Mouse (Mus musculus) spleen, postnatal 14 days (tissue): ENCODE measurements at regions not wholly inside any gene's neighbourhood (a gene's known extent, or its start where the extent isn't known, plus 50 kb on each side); places are given as distances from the start of the nearest gene placed in this dataset.

Source experiments
- DNase-seq, 2 experiments: peaks; one replicate each; pipeline ENCODE4 v3.0.0; 2021 to 2022; ENCODE audit warnings: low spot score in 2 of 2

DNA sequence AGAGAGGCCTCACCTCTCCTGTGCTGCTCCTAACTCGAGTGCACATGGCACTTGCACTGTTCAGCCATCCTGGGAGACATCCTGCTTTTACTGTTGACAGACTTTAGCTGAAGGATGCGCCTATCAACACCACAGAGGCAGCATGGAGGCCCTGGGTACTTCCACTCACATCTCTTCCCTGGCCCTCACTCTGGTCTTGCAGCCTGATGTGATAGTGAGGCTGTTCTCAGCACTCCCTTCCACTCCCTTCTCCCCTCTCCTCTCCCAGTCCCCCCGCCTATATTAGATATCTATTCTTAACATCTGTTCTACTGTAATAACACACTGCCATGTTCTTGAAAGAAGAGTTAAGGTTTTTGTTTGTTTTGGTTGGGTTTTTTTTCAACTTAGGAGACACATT, 50.2 kb upstream of the Bod1 start:
- DNase-seq = no peak

DNA sequence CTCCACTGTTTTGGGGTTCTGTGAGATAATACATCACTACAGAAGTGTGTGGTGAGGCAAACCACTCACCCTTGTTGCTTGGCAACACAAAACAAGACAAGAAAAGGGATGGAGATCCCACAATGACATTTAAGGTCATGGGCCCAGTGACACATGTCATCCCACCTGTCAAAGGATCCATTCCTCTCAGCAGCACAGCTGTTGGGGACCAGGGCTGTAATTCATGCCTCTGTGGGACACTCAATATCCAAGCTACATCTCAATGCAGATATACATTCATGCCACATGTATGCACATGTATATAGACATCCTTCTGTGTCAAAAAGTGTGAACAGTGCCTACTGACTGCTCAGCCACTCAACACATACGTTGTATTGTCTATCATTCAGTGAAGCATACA, 52.8 kb upstream of the Bod1 start:
- DNase-seq = no peak

DNA sequence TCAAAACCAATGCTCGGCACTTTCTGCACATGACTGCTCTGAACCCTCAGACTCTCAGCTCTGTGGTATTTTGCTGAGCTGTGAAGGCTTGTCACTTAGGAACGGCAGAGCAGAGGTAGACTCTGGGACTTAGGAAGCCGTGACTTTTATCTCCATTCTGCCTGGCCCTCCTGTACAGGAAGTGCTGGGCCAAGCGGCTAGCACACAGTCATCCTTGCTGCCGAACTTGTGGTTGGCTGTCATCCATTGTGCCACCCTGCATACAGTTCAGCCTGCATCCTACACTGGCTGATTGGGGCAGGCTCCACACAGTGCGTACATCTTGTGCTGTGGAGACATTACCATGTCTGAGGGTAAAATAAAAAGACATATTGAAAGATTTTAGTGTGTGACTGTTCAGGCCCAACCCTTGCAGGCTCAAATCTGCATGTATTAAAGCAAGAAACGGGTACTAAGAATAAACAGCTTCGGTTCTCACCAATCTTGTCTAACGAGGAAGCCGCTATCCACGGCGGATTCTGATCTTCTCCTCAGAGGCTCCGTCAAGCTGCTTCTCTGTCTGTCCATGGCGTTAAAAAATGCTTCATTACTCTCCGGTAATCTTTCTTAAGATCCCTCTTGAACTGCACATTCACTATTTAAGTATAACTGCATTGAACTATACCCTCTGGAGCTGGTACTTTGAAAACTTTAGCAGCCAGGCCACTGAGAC, 54.4 kb upstream of the Bod1 start:
- DNase-seq = no peak

DNA sequence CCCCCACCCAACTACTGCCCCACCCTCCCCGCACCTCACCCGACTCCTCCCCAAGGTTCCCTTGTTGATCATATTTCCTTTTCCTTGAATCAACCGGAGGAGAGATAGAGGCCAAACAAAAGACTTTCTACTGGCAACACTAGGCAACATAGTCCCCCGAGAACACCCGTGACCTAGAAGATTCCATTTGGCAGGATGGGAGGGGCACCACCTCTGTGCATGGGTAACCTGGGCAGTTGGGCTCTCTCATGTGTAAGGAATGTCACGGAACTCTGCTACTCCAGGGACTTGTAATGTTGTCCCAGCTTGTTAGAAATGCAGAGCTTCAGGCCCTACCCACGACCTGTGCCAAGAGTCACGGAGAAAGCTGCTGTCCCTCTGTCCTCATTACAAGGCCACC, 55.6 kb upstream of the Bod1 start:
- DNase-seq = no peak

DNA sequence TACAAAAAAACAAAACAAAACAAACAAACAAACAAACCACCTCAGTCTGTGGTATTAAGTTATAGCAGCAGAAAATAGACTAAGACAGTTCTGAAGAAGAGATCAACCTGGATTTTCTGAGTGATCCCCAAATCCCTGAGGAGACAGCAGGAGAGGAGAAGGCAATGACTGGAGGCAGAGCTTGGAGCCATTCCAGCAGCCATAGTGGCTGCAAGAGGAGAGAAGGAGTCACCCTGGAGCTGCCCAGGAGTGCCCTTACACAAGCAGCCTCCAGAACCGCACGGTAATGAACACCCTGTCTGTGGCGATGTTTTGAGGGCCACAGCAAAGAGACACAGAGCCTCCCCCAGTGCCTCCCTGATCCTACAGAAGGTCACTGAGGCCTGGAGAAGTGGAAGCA, 58.0 kb upstream of the Bod1 start:
- no peak for DNase-seq

DNA sequence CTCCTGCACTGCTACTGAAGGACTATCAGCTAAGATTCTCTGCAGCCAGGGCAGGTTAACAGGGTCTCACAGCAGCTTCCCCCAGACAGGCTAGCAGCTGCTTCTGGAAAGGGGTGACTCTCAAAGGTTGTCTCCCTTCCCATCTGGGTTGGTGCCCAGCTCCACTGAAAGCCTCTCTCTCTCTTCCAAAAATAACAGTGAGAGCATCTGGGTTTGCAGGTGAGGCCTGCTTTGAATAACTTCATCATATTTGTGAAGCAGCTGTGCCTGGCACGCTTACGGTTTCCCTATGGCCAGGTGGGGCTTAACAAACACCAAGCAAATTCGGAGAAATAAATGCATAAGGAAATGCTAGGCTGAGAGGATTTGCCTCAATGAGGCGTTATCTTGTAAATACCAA, 58.5 kb upstream of the Bod1 start:
- no peak for DNase-seq

DNA sequence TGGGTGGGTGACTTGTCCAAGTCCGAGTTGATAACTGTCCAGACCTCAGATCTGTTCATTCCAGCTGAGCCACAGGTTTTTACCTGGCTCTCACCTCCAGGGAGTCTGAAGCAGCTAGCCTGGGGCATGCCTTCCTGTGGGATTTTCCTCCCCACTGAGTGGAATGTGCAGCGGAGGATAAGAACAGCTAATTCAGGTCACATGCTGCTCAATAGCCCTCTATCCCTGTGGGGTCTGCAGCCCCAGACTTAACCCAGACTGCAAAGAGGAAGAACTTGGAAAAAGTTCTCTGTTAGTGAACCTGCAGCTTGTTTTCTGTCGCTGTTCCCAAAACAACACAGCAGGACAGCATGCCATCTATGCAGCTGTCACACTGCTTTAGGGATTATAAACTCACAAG, 59.0 kb upstream of the Bod1 start:
- DNase-seq = no peak

DNA sequence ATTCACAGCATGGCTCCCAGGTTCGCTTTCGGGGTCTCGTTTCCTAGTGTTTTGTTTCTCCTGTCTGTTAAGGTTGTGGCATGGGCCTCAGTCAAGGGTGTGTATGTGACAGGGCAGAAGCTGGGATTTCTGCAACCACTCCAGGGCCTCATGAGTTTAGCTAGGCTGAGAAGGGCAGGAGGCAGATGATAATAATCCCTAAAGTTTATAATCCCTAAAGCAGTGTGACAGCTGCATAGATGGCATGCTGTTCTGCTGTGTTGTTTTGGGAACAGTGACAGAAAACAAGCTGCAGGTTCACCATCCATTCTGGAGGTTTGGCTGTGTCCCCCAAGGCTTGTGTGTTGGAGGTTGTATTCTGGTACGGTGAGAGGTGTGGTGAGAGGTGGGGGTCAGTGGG, 59.8 kb upstream of the Bod1 start:
- no peak for DNase-seq

DNA sequence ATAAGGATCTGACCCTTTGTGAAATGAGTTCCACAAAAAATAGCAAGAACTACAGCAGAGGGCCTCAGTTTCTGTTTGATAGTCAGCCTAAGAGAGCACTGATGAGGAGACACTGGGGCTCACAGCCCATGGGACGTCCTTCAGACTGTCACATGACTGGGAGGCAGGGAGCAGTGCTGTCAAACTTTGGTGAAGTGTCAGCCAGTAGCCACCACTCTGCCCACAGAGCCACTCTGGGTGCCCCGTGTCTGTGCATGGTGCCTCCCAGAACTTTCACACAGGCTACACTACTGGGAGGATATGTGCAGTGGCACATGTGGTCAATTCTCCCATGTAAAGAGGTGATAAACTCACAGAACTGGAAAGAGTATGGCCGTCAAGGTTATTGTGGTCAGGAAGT, 60.7 kb upstream of the Bod1 start:
- no peak for DNase-seq

DNA sequence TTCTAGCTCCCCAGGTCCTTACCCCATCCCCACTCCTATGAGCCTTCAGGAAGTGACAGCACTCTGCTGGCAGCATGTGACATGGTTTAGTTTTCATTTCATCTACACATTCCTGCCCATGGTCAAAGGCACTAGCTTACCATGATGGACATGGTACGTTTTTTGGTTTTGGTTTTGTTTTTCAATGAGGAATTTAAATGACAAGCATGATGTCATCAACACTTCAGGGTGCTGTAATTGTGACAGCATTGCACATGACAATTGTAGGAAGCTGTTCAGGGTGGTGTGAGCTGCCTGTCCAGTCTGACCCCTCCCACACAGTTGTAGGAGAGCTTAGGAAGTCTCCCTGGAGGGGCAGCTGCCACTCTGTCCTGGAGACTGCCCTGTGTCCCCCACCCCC, 61.3 kb upstream of the Bod1 start:
- no peak for DNase-seq

DNA sequence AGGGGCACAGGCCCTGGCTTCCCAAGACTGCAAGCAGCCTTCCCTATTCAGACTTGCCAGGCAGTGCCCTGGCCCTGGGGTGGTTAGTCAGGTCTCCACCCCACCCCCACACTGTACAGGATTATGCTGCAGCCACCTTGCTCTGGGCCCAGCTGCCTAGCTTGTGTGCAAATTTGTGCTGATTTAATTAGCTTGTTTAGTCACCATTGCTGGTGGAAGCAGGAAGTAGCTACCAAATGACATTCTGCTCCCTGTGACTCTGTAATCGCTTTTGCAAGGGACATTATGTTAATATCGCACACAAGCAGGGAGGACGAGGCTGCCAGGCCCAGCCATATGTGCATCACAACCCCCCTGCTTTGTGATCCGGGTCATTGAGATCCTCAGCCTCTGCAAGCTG, 62.4 kb upstream of the Bod1 start:
- DNase-seq = no peak

DNA sequence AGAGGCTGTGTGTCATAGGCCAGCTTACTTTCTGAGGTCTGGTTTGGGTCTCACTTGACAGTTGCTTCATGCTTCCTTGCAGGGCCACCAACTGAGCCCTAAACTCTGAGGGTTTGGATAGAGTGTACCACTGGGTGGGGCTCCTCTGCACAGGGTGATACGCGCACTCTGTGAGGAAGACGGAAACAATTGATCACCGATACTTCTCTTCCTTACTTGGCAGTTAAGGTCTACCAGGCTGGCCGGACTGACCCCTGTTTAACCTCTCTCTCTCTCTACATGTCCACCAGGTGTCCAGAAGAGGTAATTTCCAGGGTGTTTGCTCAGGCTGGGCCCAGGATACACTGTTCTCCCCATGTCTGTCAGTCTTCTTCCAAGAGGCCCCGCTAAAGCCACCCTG, 63.6 kb upstream of the Bod1 start:
- DNase-seq = no peak

DNA sequence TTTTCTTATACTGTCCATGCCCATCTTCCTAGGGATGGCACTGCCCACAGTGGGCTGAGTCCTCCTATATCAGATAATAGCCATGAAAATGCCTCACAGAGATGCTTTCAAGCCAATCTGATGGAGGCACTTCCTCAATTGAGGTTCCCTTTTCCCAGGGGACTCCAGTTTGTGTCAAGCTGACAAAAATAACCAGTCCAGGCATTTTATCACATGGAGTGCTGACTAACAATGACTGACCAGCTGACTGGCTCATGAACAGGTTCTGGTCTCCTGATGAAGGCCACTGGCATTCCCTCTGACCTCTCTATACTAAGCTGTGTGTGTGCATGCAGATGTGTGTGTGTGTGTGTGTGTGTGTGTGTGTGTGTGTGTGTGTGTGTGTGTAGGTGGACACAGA, 64.4 kb upstream of the Bod1 start:
- no peak for DNase-seq

DNA sequence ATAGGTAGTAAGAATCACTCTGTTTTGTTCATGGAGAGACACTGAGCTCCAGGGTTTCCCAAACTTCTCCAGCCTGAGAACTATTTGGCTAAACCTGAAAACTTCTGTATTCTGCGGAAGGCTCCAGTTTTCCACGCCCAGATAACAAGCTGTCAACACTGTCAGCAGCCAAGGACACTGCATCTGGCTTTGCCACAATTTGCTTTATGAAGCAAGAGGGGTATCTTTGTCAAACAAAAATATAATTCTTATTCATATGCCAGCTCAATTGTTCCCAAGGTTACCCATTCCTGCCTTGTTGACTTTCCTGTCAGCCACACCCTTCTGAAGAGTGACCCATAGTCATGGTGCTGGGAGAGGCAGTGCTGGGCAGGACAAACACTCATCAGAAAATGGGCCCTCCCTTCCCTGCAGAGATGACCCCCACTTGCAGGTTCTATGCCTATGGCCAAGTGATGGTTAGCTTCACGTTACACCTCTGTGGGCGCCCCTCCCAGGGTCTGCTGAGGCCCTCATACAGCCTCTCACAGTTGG, 64.9 kb upstream of the Bod1 start:
- DNase-seq = no peak

DNA sequence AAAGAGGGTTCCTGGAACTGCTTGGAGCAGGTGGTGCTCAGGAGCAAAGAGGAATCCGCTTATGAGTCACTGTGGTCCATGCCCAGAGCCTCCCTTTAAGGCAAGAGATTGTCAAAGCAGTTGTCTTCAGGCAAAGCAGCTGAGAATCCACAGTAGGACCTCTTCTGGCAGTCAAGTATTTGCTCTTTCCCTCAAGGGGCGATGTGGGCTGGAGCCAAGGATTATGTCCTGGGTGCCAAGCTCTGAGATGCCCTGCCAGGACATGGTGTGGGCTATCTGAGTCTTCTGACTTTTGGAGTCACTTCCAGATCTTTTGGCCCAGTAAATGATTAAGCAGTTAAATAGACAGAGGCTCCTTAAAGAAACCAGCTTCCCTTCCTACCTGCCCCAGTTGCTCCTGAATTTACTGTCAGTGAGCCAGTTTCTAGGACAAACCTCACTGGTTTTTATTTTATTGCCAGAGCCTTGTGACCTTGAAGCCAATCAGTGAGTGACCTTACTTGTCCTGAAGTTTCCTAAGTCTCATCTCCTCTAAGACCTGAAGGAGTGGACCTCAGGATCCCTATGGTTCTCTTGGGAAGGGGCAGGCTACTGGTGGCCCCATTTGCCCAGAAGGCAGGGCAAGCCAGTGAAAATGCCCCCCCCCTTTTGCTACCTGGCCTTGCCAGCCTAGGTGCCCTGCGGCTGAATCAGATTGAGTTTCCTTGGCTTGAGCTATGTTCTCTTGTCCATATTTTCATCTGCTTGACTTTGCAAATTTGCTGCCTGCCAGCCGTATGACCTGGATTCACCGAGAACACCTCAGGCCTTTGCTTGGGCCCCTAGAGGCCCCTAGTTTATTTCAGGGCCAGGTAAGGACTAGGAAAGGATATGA, 66.7 kb upstream of the Bod1 start:
- DNase-seq = no peak

DNA sequence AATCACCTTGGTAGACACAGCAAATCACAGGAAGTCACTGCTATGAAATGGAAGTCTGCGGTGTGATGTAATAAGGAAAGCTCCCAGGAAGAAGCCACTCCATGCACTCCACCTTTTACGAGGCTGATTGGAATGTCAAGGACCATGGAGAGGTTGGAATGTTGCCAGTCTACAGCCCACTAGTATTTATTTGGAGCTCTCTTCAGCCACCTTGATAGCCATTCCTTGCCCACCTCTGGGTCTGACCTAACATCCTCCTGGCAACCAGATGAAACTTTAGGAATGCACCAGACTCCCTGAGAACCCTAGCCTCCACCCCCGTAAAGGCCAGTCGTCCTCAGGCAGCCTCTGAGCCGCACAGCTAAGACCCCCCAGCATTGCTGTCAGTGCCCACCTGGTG, 68.7 kb upstream of the Bod1 start:
- DNase-seq = no peak

DNA sequence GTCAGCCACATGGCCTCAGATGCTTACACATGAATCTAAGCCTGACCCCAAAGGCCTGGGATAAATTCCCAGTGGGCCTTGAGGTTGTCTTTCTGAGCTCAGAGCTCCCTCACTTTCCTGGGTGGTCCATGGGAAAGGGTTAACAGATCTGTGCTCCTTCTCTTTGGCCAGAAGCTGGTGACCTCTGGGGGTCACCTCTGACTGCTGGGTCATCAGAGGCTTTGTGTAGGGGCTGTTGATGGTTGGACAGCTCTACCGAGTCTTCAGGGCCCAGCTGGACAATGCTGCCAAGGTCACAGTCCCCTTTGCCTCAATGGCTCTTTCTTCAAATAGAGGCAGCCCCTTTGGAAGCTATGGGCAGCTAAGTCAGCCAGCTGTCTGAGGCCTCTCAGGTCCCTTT, 70.5 kb upstream of the Bod1 start:
- no peak for DNase-seq

DNA sequence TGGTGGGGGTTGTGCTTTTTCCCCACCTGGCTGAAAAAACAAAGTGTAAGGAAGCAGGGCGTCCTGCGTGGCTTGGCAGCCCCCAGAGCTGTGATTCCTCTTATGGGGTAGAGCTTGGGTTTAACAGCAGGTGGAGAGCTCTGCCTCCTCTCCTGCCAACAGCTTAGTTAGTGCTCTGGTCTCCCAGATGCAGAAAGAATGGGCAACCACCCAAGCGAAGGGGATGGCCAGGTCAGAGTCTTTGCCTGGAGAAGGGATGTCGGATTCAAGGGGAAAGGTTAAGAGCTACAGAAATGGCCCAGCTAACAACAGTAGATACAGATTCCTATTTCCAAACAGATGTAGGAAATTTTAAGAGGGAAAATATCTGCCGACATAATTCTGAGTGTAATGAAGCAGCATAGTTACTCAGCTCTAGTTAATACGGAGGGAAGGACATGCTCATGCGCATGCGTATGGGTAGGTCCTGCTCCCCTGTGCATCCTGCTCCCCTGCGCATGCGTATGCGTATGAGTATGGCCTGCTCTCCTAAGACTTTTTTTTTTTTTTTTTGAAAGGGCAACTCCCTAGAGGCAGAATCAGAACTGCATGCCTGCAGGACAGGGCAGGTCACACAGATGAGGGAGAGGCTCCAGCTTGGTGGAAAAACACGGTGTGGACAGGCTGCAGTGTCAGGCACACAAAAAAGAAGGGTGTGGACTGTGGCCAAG, 72.5 kb upstream of the Bod1 start:
- no peak for DNase-seq

DNA sequence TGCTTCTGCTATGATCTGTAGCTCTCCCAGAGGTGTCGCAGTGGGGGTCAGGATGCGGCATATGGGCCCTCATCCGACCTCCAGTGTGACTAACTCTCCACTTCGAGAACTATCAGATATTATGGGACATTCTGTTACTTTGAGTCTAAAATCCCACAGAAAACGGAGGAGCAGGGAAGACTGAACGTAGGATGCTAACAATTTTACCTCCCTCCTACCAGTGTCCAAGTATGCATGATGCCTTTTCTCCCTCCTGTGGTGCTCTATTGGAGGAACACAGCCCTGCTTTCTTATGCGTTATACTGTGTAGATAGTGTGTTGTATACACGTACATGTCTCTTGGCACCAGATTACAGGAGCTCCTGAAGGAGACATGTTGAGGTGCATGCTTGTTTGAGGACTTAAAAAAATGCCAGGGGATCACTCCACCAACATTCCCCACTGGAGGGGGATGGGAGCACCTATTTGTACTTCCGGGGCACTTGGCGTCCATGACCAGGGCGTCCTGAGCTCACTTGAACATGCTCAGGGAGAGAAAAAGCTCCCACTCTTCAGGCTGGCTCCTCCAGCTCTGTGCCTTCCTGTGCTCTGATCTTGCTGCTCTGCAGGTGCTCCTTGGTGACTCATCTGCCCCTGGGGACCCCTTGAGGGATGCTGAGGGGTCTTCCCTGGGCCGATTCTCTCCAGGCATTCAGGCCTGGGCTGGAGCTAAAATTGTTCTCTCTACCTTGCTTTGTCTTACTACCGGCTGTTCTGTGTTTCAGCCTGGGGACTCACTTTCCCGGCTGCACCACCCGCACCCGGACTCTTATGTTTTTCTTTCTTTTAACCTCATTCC, 73.6 kb upstream of the Bod1 start:
- DNase-seq = no peak

DNA sequence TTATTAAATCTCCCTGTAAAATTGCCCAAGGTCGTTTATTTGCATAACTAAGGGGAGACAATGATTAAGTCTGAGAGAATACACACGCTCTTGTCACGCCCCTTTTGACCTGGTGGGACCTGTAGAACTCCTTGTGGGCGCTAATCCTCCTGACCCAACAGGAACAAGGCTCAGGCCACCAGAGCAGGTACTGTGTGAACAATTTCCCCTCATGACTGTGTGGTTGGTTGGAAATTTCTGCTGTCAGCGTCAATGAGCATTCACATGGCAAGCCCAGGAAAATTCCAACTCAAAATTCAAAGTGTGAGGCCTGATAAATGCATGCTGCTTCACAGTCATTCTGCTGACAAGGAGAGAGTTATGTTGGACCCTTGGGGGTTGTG, 74.2 kb upstream of the Bod1 start:
- no peak for DNase-seq

DNA sequence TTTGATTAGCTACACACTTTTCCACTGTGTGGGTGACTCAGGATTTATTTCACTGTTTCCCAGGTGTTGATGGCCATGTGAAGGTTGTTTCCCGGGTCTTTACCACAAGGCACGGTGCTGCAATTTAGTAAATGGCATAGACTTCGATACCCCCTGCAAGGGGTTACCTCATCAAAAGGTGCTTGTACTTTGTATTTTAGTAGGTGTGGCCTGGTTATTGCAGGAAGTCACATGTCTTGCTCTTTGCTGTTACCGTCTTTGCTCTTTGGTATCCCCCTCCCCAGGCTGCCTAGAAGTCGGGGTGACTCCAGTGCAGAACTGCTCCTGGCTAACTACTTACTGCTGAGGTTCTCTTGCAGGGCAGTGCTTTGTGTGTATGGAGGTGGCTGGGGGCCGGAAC, 74.8 kb upstream of the Bod1 start:
- DNase-seq = no peak

DNA sequence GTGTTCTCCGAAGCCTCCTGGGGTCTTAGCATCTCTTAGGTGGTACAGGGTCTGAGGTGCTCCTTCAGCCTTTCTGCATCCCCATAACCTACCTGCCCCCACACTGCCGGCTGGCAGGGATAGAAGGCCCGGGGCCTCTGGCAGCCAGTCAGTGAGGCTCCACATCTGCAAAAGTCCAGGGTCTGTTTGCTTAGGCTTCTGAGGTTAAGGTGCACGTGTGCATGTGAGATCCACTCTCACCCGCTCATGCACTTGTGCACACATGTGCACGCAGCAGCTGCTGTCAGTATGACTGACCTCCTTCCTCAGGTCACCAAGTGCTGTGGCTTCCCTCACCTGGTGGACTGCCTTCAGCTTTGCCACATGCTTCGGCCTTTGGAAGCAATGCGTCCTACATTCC, 75.3 kb upstream of the Bod1 start:
- no peak for DNase-seq
